Mouse (Mus musculus) B cell, adult (primary cell): Measurements from ENCODE around the gene Cpn2. TPM values are rescaled to one million over a fixed set of nuclear protein-coding genes. Genes with fewer than 3 reads are reported as not detected.

Source experiments
- total RNA-seq: library from RNA; stranded (reverse); gene quantifications from 4 replicates; pipeline ENCODE4 v1.2.4, GENCODE M21; 2023; ENCODE audit not compliant: inconsistent age

Gene Cpn2
- not detected in 4 replicates for total RNA-seq

GRCm38 (mm10) chr16:30267359-30267758 is at the start of gene Cpn2:
Gene Cpn2 (minus strand): TSS chr16:30267499.

GRCm38 (mm10) chr16:30310647-30311046 is 43.3 kb upstream of the Cpn2 start, which contains the start of gene Gp5:
Gene Gp5 (minus strand): TSS chr16:30310779.

GRCm38 (mm10) chr16:30282844-30283495 is 15.7 kb upstream of the Cpn2 start, which contains the start of gene Lrrc15:
Gene Lrrc15 (minus strand): TSS chr16:30283256.

Other genes starting within 250 kb of the Cpn2 start
- gene Hes1, start 203.1 kb downstream of the Cpn2 start, total RNA-seq, result 75.2 to 95.8 TPM (median 85.8 TPM) in 4 replicates
- gene Lrrc15, start 15.8 kb upstream of the Cpn2 start, total RNA-seq, result not detected in 4 replicates
- gene Gp5, start 43.3 kb upstream of the Cpn2 start, total RNA-seq, result 0.30 to 1.4 TPM (median 0.51 TPM) in 4 replicates
- 74.3 to 80.9 TPM (median 77.9 TPM) in 4 replicates for gene Atp13a3, start 138.5 kb upstream of the Cpn2 start, total RNA-seq